Mouse (Mus musculus) adrenal gland, adult 10 weeks (tissue): ENCODE results near the gene Lyve1. TPM values are rescaled to one million over a fixed set of nuclear protein-coding genes. Genes with fewer than 3 reads are reported as not detected.

Experiments used
- polyA plus RNA-seq: library from polyadenylated mRNA; stranded (reverse); fragments of 350-450 nt; fragmentation: Illumina TruSeq; extraction: RNeasy Lipid Tissue Mini Kit (QIAGEN cat#74804); gene quantifications from one replicate; pipeline ENCODE4 v1.2.3, GENCODE M21; 2014; ENCODE audit warnings: low read depth, low replicate concordance

Lyve1 gene
- polyA plus RNA-seq = 9.7 TPM

GRCm38 (mm10) chr7:110862751-110863289 is at the start of gene Lyve1:
Gene Lyve1, minus strand, starts transcription at chr7:110863239.

GRCm38 (mm10) chr7:110843916-110844874 is 18.8 kb downstream of the Lyve1 start, which contains the start of gene Rnf141:
Gene Rnf141, minus strand, starts transcription at chr7:110844457.

Other genes starting within 250 kb of the Lyve1 start
- gene Sbf2, start 248.3 kb downstream of the Lyve1 start, polyA plus RNA-seq = 125 TPM
- gene Adm, start 235.6 kb downstream of the Lyve1 start, polyA plus RNA-seq = 8.4 TPM
- 15.9 TPM for gene Ampd3, start 95.0 kb downstream of the Lyve1 start, polyA plus RNA-seq
- gene Rnf141, start 18.8 kb downstream of the Lyve1 start, polyA plus RNA-seq = 148 TPM
- 7.9 TPM for gene Mrvi1, start 119.2 kb upstream of the Lyve1 start, polyA plus RNA-seq
- 37.3 TPM for gene Ctr9, start 165.7 kb upstream of the Lyve1 start, polyA plus RNA-seq
- 2,878 TPM for gene Eif4g2, start 219.8 kb upstream of the Lyve1 start, polyA plus RNA-seq